Mouse (Mus musculus) left cerebral cortex, adult 8-10 months (tissue): Measurements from ENCODE around the gene Raph1. TPM values are rescaled to one million over a fixed set of nuclear protein-coding genes. Genes with fewer than 3 reads are reported as not detected.

ENCODE experiments used
- DNase-seq, 2 experiments: peaks; one replicate each; pipeline ENCODE4 v3.0.0; 2022; ENCODE audit warnings: low spot score in 2 of 2
- microRNA-seq, 2 experiments: library from miRNA; unstranded; fragments of <30 nt; microRNA quantifications; one replicate each; pipeline ENCODE4 v1.2.0; 2022
- total RNA-seq, 4 experiments: library from RNA; stranded (reverse); gene quantifications; 2 replicates each; pipeline ENCODE4 v1.2.4; 2022

Gene Raph1
- total RNA-seq, 4 experiments from 2014 or later: 62.2 to 77.4 (median 64.6) TPM

DNA sequence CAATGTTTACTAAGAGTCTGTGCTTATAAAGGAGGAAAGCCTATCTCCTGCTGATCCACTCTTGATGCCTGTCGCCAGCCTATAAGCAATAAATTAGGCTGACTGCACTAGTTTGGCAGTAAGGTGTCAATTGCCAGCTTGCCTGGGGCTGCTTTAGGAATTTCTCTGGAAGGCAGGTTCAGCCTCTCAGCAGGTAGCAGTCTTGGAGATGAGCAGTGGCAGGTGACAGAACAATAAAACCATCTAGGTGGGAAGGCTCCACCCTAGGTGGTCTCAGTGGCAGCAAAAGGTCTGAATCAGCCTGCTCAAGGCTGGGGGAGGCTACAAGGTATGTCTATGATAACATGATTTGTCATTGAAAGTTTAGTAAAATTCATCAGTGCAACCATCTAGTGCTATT lies 134.4 kb downstream of the Raph1 start:
- no peak for DNase-seq

Small RNAs within 50 kb of the gene (microRNA-seq; reads per million reads assigned to microRNA genes)
- gene Gm23762: 0 reads per million in 2 experiments

Other genes starting within 250 kb of the Raph1 start
- 10 to 100 TPM; 11.1 to 12.7 (median 11.4) TPM for gene Cyp20a1, start 223.8 kb downstream of the Raph1 start, total RNA-seq
- 100 to 1,000 TPM; 362 to 403 (median 394) TPM for gene Abi2, start 157.5 kb downstream of the Raph1 start, total RNA-seq
- gene Cd28, start 149.7 kb upstream of the Raph1 start, total RNA-seq: under 1 TPM; 0.26 to 0.37 (median 0.33) TPM